Mouse (Mus musculus) hindbrain, embryonic 12.5 days (tissue): ENCODE data around the gene Tchp. TPM values are rescaled to one million over a fixed set of nuclear protein-coding genes. Genes with fewer than 3 reads are reported as not detected.

Experiments used
- ATAC-seq: fragments of 200-750 bp; cut with Nextera tagmentation; 2 replicates; pipeline ENCODE4 v1.8.0; 2017; ENCODE audit warnings: moderate TSS enrichment; ENCODE audit not compliant: low FRiP score
- H3K27ac ChIP-seq: fragments of 300-500 bp; sonication (generic); 2 replicates; pipeline ENCODE4 v1.5.1; 2016; ENCODE audit warnings: mild to moderate bottlenecking
- H3K27me3 ChIP-seq: fragments of 300-500 bp; sonication (generic); 2 replicates; pipeline ENCODE4 v1.6.1; 2016; ENCODE audit warnings: mild to moderate bottlenecking
- H3K36me3 ChIP-seq: fragments of 300-500 bp; sonication (generic); 2 replicates; pipeline ENCODE4 v1.6.1; 2016; ENCODE audit warnings: mild to moderate bottlenecking
- H3K4me1 ChIP-seq: fragments of 300-500 bp; sonication (generic); 2 replicates; pipeline ENCODE4 v1.6.1; 2016
- H3K4me2 ChIP-seq: fragments of 300-500 bp; sonication (generic); replicated peaks from 2 replicates; pipeline ENCODE4 v1.6.1; 2016; ENCODE audit warnings: mild to moderate bottlenecking
- H3K4me3 ChIP-seq: fragments of 300-500 bp; sonication (generic); 2 replicates; pipeline ENCODE4 v1.5.1; 2016; ENCODE audit warnings: mild to moderate bottlenecking
- H3K9ac ChIP-seq: fragments of 300-500 bp; sonication (generic); 2 replicates; pipeline ENCODE4 v1.6.1; 2016; ENCODE audit warnings: mild to moderate bottlenecking, moderate library complexity
- H3K9me3 ChIP-seq: fragments of 300-500 bp; sonication (generic); replicated peaks from 2 replicates; pipeline ENCODE4 v1.6.1; 2016; ENCODE audit warnings: mild to moderate bottlenecking
- WGBS: fragments of 180-500 bp; shearing (Covaris S2); methylation state at CpG from one replicate; pipeline ENCODE4 v1.1.7; 2016; 5-methylcytosine and 5-hydroxymethylcytosine counted together
- polyA plus RNA-seq: library from polyadenylated mRNA; unstranded; fragments of >200 nt; fragmentation: Nextera tagmentation; extraction: Ambion mirVana; gene quantifications from 2 replicates; pipeline ENCODE4 v1.2.1, GENCODE M21; 2016

Gene Tchp
- polyA plus RNA-seq, 1 experiment from 2014 or later, result 21.1 TPM

- H3K4me3 ChIP-seq, result no peak overlapping the region
- H3K36me3 ChIP-seq, result peaks cover 77% of the 10 kb centered on the region
- H3K4me2 ChIP-seq, result no peak overlapping the region
- no peaks in the 10 kb centered on the region for H3K4me1 ChIP-seq
- 87% methylated on average over 5 of the region's 5 CpGs for WGBS
- ATAC-seq, result no peak
- H3K27ac ChIP-seq, result no peak overlapping the region
- no peaks in the 10 kb centered on the region for H3K27me3 ChIP-seq
- no peaks in the 10 kb centered on the region for H3K9me3 ChIP-seq
- no peak overlapping the region for H3K9ac ChIP-seq
Observed at GRCm38 (mm10) chr5:114745581-114745980, 38.0 kb downstream of the Tchp start.

GRCm38 (mm10) chr5:114746886-114747285 is 39.3 kb downstream of the Tchp start:
- H3K9ac ChIP-seq, result no peak overlapping the region
- H3K4me1 ChIP-seq, result no peaks in the 10 kb centered on the region
- no peak overlapping the region for H3K4me3 ChIP-seq
- no peak overlapping the region for H3K27ac ChIP-seq
- H3K4me2 ChIP-seq, result no peak overlapping the region
- no peaks in the 10 kb centered on the region for H3K27me3 ChIP-seq
- ATAC-seq, result no peak
- H3K9me3 ChIP-seq, result no peaks in the 10 kb centered on the region
- 90% methylated on average over 4 of the region's 4 CpGs for WGBS
- H3K36me3 ChIP-seq, result peaks cover 76% of the 10 kb centered on the region

GRCm38 (mm10) chr5:114747521-114747920 is 40.0 kb downstream of the Tchp start:
- no peak for ATAC-seq
- WGBS, result 96% methylated on average over 5 of the region's 5 CpGs
- H3K4me2 ChIP-seq, result no peak overlapping the region
- no peaks in the 10 kb centered on the region for H3K4me1 ChIP-seq
- peaks cover 76% of the 10 kb centered on the region for H3K36me3 ChIP-seq
- H3K27ac ChIP-seq, result no peak overlapping the region
- no peaks in the 10 kb centered on the region for H3K9me3 ChIP-seq
- no peaks in the 10 kb centered on the region for H3K27me3 ChIP-seq
- H3K9ac ChIP-seq, result no peak overlapping the region
- H3K4me3 ChIP-seq, result no peak overlapping the region

- H3K9me3 ChIP-seq, result no peaks in the 10 kb centered on the region
- no peak overlapping the region for H3K4me3 ChIP-seq
- H3K27ac ChIP-seq, result no peak overlapping the region
- H3K4me1 ChIP-seq, result no peaks in the 10 kb centered on the region
- no peak for ATAC-seq
- 86% methylated on average over 10 of the region's 10 CpGs for WGBS
- H3K4me2 ChIP-seq, result no peak overlapping the region
- H3K36me3 ChIP-seq, result peaks cover 75% of the 10 kb centered on the region
- H3K27me3 ChIP-seq, result no peaks in the 10 kb centered on the region
- no peak overlapping the region for H3K9ac ChIP-seq
Observed at GRCm38 (mm10) chr5:114750325-114750724, 42.8 kb downstream of the Tchp start.

- ATAC-seq, result no peak
- Histone ChIP-seq H3K4me1 (no peaks in the 10 kb centered on the region), H3K9me3 (no peaks in the 10 kb centered on the region), H3K4me2 (no peak overlapping the region), H3K27me3 (no peaks in the 10 kb centered on the region), H3K4me3 (no peak overlapping the region), H3K27ac (no peak overlapping the region), H3K36me3 (peaks cover 77% of the 10 kb centered on the region), H3K9ac (no peak overlapping the region)
- 91% methylated on average over 10 of the region's 10 CpGs for WGBS
Observed at GRCm38 (mm10) chr5:114752397-114752796, 44.8 kb downstream of the Tchp start.

GRCm38 (mm10) chr5:114753384-114753783 is 45.8 kb downstream of the Tchp start:
- Histone ChIP-seq H3K4me2 (no peak overlapping the region), H3K27me3 (no peaks in the 10 kb centered on the region), H3K4me3 (no peak overlapping the region), H3K9ac (no peak overlapping the region), H3K4me1 (no peaks in the 10 kb centered on the region), H3K27ac (no peak overlapping the region), H3K36me3 (peaks cover 75% of the 10 kb centered on the region), H3K9me3 (no peaks in the 10 kb centered on the region)
- WGBS, result 88% methylated on average over 12 of the region's 12 CpGs
- ATAC-seq, result no peak

- Histone ChIP-seq H3K4me2 (no peak overlapping the region), H3K27me3 (no peaks in the 10 kb centered on the region), H3K36me3 (peaks cover 73% of the 10 kb centered on the region), H3K4me1 (no peaks in the 10 kb centered on the region), H3K9ac (no peak overlapping the region), H3K27ac (no peak overlapping the region), H3K4me3 (no peak overlapping the region), H3K9me3 (no peaks in the 10 kb centered on the region)
- ATAC-seq, result no peak
- 93% methylated on average over 5 of the region's 5 CpGs for WGBS
Observed at GRCm38 (mm10) chr5:114759536-114760090, 52.1 kb downstream of the Tchp start.

- no peak overlapping the region for H3K4me2 ChIP-seq
- H3K4me1 ChIP-seq, result no peaks in the 10 kb centered on the region
- H3K4me3 ChIP-seq, result no peak overlapping the region
- H3K27me3 ChIP-seq, result no peaks in the 10 kb centered on the region
- H3K9ac ChIP-seq, result no peak overlapping the region
- no peaks in the 10 kb centered on the region for H3K9me3 ChIP-seq
- peaks cover 72% of the 10 kb centered on the region for H3K36me3 ChIP-seq
- ATAC-seq, result no peak
- 92% methylated on average over 8 of the region's 8 CpGs for WGBS
- no peak overlapping the region for H3K27ac ChIP-seq
Observed at GRCm38 (mm10) chr5:114761980-114762379, 54.4 kb downstream of the Tchp start.

- no peaks in the 10 kb centered on the region for H3K27me3 ChIP-seq
- WGBS, result 93% methylated on average over 18 of the region's 18 CpGs
- H3K9ac ChIP-seq, result no peak overlapping the region
- H3K9me3 ChIP-seq, result no peaks in the 10 kb centered on the region
- H3K4me3 ChIP-seq, result no peak overlapping the region
- H3K4me1 ChIP-seq, result no peaks in the 10 kb centered on the region
- H3K36me3 ChIP-seq, result peaks cover 55% of the 10 kb centered on the region
- ATAC-seq, result no peak
- H3K27ac ChIP-seq, result no peak overlapping the region
- H3K4me2 ChIP-seq, result no peak overlapping the region
Observed at GRCm38 (mm10) chr5:114764812-114765735, 57.5 kb downstream of the Tchp start.

GRCm38 (mm10) chr5:114766686-114767085 is 59.1 kb downstream of the Tchp start:
- WGBS, result 91% methylated on average over 8 of the region's 8 CpGs
- no peak for ATAC-seq

GRCm38 (mm10) chr5:114767185-114767584 is 59.6 kb downstream of the Tchp start:
- Histone ChIP-seq H3K36me3 (peaks cover 36% of the 10 kb centered on the region), H3K27me3 (no peaks in the 10 kb centered on the region), H3K9ac (no peak overlapping the region), H3K4me2 (no peak overlapping the region), H3K9me3 (no peaks in the 10 kb centered on the region), H3K4me3 (no peak overlapping the region), H3K27ac (no peak overlapping the region), H3K4me1 (peaks cover 12% of the 10 kb centered on the region)
- no peak for ATAC-seq
- 91% methylated on average over 7 of the region's 7 CpGs for WGBS

More at GRCm38 (mm10) chr5:114766686-114767085, 59.1 kb downstream of the Tchp start:
- Histone ChIP-seq H3K27ac (no peak overlapping the region), H3K4me3 (no peak overlapping the region), H3K9me3 (no peaks in the 10 kb centered on the region), H3K4me2 (no peak overlapping the region), H3K36me3 (peaks cover 40% of the 10 kb centered on the region), H3K27me3 (no peaks in the 10 kb centered on the region), H3K4me1 (peaks cover 7% of the 10 kb centered on the region), H3K9ac (no peak overlapping the region)

GRCm38 (mm10) chr5:114769786-114770185 is 62.2 kb downstream of the Tchp start:
- Histone ChIP-seq H3K9me3 (no peaks in the 10 kb centered on the region), H3K36me3 (peaks cover 11% of the 10 kb centered on the region), H3K4me2 (no peak overlapping the region), H3K4me3 (no peak overlapping the region), H3K4me1 (peaks cover 18% of the 10 kb centered on the region), H3K27ac (no peak overlapping the region), H3K9ac (no peak overlapping the region), H3K27me3 (no peaks in the 10 kb centered on the region)
- ATAC-seq, result no peak
- 92% methylated on average over 8 of the region's 8 CpGs for WGBS
